Mouse (Mus musculus) adrenal gland, adult (tissue): ENCODE measurements around the gene Dnajc5.

ENCODE experiments used
- DNase-seq, 2 experiments: peaks; one replicate each; pipeline ENCODE4 v3.0.0; 2022 to 2023; ENCODE audit warnings: low spot score in 1 of 2; ENCODE audit not compliant: inconsistent age in 2 of 2

Dnajc5 gene

DNA sequence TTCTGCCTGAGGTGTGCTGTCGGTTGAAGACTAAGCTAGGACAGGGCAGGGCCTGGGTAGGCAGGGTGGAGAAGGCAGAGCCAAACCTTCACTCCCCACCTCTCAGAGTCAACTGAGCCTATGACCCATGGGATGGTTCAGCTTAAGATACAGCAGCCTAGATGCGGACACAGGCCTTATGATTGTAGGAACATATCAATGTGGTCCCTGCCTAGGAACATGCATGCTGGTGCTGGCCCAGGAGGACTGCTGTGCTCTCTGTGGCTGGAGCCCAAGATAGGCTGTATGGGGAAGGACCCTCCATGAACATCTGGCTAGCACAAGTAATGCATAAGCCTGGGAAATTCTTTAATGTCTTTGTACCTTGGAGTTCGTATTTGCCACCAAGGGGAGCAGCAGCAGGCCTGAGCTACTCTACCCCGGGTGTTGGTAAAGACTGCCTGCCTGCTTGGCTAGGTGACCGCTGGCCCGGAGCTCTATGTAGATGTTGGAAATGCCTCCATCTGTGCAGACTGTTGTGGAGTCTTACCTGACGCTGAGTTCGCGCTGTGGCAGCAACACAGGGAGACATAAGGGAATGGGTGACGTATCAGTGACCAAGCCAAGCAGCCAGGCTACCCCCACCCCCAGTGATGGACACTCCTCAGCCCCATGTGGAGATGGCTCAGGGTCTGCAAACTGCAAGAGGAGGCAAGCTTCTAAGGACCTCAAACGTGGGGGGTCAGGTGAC, 51.8 kb downstream of the Dnajc5 start:
- DNase-seq: no peak

DNA sequence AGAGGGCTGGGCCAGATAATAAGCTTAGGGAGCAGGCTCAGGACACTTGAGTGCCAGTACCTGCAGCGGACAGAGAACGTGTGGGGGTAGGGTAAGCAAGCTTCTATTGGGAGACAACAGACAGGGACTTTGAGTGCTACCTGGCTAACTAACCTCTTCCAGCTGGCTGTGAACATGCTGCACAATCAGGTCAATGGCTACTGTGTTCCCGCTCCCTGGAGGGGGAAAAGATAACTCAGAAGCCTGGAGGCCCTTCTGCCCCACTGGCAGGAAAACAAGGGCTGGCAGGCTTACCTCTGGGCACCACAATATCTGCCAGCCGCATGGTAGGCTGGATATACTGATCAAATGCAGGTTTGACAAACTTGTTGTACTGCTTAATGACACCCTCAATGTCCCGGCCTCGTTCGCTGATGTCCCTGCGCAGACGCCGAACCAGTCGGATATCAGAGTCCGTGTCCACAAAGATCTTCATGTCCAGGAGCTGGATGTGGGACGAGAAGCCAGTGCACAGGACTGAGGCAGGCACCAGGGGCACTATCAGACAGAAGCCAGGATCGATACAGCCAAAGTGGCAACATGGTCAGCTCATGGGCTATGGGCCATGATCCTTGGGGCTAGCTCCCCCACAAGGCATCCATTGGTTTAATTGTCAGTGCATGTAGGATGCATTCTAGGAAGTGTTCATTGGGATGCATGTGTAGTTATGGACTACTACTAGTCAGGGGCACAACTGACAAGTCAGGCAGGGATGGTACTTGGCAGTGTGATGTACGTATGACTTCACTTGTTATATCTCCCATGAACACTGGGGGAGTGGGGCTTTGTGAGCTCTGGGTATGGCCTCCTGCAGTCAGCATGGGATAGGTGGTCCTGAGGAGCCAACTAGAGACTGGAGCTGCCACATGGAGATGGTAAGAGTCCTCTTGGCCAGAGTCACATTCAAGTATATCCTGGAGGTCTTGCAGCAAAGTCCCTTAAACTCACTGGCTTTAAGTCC, 52.9 kb downstream of the Dnajc5 start:
- peak in 1 of 2 experiments; percentile 3 for DNase-seq

DNA sequence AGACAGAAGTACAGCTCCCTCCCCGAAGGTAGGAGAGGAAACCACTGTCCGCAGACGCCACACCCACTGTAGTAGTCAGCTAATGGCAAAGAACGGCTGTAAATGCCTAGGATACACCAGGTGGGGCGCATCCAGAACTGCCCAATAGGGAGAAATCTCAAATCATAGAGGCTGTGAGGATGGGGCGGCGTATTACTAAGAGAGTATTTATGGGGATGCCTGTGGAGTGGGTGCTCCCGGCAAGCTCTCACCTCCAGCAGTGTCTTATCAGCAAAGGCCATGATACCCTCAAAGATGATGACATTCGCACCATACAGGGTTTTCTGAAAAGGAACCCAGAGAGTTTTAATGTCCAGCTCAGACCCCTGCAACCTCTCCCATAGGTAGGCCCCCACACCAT, 53.7 kb downstream of the Dnajc5 start:
- DNase-seq: no peak

DNA sequence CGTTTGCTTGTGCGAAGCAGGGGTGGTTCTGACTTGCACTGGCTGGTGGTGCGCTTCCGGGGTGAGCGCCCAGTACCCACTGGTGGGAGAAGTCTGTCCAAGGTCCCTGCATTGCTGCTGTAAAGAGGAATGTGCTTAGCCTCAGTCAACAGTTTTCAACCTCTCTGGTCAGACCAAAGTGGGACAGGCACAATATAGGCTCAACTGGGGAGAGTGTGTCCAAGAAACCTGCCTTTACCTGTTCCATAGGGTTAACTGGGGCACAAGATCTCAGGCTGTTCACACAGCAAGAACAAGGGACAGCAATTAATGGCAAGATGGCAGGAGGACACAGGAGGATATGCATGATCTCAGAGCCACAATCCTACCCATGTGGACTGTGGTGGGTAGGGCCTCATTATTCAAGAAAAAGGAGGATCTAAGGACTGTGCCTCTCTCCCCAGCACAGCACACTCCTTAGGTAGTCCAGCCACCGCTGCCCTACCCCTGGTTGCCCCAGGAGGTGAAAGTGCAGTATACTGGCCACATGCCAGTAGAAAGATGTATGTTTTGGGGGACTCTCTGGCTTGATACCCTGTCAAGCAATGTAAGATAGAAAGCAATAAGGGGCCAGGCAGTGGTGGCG, 54.7 kb downstream of the Dnajc5 start:
- DNase-seq: no peak

DNA sequence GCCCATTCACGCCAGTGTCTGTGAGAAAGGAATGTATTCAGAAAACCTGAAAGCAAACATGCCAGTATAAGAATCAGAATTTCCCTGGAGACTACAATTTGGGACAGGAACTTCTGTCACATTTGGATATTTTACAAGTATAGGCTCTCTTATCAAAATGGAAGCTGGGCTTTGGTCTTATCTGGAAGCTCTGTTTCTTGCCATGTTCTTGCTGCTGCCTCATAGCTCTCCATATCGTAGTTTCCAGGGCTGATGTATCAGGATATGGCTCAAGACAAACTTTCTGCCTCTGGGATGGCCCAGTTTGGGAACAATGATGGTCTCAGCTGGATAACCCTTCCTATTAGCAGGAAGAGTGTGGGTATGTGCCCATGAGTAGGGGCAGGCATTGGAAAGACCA, 56.3 kb downstream of the Dnajc5 start:
- DNase-seq: no peak

DNA sequence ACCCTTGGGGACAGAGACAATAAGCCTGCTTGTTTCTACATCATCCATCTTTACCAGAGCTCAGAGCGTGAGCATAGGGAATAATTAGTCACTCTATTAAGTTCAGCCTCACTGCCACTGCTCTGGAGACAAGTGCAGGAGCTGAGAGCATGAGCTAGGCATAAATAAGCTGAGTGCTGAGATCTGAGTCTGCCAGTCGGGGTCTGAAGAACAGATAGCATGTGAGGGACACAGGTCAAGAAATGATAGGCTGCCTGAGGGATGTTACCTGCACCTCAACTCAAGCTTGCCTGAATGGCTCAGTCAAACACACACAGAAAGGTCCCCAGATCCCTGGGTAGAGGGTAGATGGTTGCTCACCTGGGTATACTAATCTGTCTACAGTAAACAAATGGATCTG, 56.8 kb downstream of the Dnajc5 start:
- DNase-seq: no peak

DNA sequence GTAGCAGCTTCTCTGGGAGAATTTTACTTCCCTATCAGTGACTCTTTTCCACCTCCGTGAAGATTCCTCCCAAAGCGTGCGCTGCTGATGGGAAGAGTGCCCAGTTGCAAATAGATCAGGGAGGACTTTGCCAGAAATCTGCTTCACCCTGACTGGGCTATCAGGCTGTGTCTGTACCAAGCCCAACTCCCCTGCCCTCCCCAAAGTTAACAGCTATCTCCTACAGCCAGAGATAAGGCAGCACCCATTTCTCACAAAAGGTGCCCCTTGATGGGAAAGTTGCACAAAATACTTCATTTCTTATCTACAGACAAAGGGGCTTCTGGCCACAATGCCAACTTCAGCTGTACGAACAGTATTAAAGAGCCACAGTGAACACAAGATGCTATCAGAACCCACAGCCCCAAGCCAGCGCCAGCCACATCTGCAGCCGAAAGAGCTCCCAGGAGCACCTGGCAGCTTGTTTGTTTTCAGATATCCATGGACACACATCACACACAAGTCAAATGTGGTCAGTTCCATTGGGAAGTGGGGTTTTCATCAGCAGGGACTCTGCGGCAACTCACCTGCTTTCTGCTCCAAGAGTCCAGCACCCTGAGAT, 57.8 kb downstream of the Dnajc5 start:
- peak in 1 of 2 experiments; percentile 12 for DNase-seq

DNA sequence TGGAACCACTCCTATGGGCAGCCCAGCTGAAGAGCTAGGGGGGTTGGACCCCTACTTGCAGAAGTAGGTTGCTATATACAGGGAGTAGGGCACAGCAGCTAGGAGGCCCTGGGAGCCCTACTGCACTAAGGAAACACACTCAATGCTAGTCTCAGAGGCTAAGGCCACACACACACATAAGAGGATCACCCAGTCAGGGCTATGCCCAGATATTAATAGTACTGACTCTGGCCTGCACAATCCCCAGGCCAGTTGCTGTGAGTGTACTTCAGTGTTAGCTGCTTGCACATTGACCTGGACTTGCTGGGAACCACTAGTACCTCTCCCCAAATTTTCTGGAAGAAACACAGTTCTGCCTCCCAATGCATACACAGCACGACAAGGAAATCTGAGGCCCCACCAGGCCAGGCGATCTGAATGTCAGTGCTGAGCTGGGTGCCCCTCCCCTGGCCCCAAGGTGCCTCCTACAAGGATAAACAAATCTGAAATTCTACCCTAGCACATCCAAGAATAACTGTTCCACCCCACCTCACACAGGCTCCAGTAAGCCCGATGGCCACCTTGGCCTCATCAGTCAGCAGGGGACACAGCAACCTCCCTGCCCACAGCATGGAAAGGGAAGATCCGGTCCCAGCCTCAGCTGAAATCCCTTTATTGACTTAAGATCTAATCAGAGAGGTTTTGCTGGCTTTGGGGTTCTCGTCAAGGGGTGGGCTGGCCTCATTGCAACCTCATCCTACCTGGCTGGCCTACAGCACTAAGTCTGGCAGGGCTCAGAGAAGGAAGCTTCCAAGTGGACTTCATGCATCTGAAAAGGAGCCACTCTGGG, 58.7 kb downstream of the Dnajc5 start:
- no peak for DNase-seq

DNA sequence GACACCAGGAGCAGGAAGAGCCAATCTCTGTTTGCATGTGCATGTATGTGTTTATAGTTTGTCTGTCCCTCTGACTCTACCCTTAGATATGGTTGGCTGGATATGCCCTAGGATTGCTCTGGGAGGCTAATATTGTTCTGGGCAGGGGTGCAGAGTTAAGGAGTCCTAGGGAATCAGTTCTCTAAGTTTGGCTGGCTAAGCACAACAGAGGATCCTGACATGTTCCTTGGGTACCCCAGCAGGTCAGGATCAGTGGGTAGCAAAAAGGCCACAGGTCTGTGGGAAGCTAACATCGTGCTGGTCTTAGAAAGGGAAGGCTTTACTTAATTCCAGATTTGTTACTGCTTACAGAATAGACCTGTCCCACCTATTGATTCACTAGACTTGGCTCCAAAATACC, 59.4 kb downstream of the Dnajc5 start:
- DNase-seq: no peak

DNA sequence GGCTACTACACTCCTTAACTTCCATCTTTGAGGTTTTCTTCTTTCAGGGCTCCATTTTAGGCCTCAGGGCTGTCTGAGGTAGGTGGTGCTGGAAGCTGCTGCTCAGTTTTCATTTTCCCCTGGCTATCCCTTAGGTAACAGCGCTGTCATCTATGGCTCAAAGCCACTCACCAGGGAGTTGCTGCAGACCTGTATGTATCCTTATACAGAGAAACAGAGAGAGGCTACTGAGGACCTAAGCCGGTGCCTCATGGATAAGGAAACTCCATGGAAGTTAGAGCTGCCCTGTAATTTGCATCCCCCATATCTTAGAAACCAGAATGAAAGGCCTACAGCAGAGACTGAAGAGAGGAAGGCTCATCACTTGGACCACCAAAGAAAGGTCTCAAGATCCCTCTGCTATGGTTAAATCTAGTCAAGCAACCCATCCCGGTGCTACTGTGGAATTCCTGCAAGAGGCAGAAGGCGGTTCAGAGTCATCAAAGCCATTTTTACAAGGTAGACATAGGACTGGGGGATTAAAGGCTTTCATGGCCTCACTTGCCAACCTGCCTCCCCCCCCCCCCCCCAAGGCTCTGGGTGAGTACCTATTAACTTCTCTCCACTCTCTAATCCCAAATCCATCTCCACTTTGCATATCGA, 60.0 kb downstream of the Dnajc5 start:
- DNase-seq: no peak

DNA sequence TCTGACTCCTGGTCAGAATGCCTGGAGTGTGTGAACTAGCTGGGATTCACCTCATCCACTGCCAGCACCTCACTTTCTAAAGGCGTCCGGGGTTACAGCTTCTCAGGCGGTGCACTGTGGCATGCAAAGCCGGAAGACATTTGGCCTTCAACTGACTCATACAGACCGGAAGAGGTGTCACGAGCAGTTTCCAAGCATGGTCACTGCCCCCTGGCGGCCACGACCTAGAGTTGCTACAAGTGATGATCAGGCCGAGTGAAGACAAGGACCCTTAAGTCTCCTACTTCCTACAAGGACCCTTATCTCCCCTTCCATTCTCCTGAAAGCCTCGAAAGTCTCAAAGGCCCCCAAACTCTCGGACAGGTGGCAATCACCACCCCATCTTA, 60.7 kb downstream of the Dnajc5 start:
- peak; percentile 88 to 96 for DNase-seq

DNA sequence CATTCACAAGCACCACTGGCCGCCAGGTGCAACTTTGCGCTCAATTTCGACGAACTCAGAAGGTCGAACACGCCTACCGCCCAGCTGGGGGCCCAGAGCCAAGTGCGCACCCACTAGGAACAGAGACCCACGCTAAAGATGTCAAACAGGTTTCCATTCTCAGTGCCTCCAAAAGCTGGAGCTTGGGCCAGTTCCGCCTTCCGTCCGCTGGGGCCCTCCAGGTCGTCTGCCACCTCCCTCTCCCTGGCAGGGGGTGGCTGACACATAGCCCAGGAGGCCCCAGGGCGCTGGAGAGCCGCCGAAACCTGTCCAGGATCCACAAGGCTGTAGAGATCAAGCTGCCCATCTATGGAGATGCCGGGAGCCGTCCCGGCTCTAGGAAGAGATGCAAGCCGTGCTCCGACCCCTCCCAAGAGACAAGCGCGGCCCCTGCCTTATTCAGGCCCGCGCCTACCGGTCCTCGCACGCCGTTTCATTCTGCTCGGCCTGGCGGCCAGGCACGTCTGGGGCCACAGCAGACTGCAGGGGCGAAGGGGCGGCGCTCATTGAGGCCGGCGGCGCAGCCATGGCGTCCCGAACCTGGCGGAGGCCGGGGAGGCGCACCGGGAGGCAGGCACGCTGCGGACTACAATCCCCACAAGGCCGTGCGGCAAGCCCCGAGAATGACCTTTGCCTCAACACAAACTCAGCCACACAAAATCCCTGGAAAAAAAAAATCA, 61.3 kb downstream of the Dnajc5 start:
- DNase-seq: peak; percentile 91 to 96

DNA sequence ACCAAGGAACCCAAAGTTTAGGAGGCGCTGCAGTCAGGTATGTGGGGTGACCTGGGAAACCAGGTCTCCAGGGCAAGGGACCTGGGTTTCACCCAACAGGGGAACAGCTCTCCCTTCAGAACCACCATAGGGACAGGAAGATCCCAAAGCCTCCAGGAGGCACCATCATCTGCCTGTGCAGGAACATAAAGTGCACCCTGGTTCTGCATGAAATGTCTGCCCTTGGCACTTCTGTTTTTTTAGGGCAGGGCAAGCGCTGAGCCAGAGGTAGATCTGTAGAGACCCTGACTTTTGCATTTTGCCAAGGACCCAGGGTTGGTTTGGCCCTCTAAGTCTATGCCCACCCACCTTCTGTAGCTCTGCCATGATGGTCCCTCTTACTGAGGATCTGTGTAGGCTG, 62.1 kb downstream of the Dnajc5 start:
- no peak for DNase-seq

DNA sequence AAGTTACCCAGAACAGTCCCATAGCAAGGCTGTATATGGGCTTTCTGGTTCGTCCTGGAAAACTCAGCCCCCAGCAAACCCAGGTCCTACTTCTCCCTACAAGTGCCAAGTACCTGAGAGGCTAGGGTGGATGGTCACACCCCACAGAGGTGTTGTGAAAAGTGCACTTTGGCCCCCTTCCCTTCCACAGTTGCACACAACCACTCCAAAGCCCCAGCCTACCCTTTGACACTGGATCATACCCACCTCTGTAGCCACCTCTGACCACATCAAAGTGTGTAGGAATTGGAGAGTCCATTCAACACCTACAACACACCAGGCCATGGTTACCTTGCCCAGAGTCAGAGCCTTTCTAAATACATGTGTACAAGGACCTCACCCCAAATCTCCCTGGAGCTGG, 62.7 kb downstream of the Dnajc5 start:
- peak in 1 of 2 experiments; percentile 4 for DNase-seq

DNA sequence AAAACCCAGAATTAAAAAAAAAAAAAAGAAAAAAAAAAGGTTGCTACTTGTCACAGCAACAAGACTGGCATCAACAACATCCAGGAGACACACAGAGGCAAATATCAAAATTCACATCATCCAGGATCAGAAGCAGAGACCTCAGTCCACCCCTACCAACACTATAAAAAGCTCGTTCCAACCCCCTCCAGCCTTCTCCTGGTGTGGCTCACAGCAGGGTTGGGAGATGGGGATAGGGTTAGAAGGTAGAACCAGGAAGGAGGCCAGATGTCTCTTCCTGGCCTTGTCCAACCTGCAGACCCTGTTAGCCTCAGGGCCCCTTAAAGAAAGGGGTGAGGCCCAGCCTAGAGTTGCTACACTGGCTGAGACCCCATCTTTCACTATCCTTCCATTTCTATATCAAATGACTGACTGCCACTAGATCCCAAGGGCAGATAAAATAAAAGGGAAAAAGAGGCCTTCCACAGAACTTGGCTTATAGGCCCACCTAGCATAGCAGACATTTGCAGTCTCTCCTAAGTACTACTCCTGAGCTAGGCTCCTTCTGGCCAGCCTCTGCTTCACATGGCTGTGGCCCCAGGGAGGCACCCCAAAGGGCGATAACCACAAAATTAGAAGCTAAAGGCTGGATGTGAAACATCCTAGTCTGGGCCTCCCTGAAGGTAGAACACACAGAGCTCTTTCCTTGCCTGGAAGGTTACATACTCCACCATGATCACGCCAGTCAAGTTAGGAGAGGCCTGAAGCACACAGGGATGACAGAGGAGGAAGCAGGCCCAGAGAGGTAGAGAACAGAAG, 63.4 kb downstream of the Dnajc5 start:
- no peak for DNase-seq

DNA sequence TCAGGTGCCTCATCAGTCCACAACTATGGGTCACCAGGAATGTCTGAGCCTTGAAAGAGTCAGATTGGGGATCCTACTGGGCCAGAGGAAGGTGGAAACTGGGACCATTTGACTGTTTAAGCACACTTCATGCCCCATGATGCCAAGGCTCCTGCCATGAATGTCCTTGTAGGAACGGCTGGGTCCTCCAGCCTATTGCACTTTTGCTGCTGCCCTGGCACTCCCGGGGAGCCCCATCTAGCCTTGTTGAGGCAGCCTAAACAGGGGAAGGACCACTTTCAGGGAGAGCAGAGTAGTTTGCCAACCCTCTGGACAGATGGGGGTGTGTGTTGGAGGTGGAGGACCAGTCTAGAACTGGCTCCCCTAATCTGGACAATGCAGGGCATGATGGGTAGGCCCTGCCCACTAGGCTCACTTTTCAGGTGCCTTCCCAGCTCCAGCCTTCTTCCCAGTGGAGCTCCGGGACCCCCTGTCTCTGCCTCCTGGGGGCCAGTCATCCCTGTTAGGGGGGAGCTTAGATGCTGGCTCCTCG, 64.2 kb downstream of the Dnajc5 start, which contains the start of gene Uckl1:
Gene Uckl1 (minus strand): TSS at position 482 of the 532 bp plus-strand sequence.
- no peak for DNase-seq

DNA sequence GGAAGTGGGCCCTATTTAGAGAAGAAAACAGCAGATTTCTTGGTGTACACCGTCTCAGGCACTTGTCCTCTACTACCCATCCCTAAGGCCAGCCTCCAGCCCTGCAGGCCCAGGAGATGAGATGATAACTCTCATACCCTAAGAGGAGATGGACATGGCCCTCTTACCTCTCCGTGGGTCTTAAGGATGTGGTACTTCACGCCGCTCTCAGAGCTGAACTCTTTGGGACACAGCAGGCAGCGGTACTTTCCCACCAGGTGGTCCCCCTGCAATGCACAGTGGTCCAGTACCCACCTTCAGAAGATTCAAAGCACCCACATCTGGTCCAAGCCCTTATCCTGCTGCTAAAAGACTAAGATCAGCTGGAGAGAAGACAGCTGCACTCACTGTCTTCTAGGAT, 65.2 kb downstream of the Dnajc5 start:
- no peak for DNase-seq

DNA sequence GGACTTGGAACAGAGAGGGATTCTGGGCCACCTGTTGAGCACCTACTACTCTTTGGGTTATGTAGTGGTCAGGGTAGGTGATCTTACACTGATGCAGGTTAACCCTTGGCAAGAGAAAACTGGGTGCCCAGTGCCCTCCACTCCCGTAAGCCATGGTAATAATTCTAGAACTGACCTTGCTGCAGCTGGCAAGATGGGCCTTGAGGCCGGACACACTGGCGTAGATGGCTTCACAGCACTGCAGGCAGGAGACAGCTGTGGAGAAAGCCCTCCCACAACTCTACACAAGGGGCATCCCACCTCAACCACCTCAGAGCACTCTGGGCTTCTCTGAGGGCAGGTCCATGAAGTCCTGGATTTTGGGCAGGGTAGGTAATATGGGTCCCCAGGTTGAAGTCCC, 65.8 kb downstream of the Dnajc5 start:
- DNase-seq: peak in 1 of 2 experiments; percentile 64
